Mouse (Mus musculus) stomach, embryonic 14.5 days (tissue): Measurements from ENCODE around the gene Rps2. TPM values are rescaled to one million over a fixed set of nuclear protein-coding genes. Genes with fewer than 3 reads are reported as not detected.

ENCODE experiments used
- ATAC-seq: fragments of 200-750 bp; cut with Nextera tagmentation; 2 replicates; pipeline ENCODE4 v1.8.0; 2017; ENCODE audit warnings: low read depth, moderate TSS enrichment; ENCODE audit not compliant: insufficient number of reproducible peaks, insufficient read depth, low FRiP score
- H3K27ac ChIP-seq: fragments of 300-500 bp; sonication (generic); 2 replicates; pipeline ENCODE4 v1.5.1; 2014; ENCODE audit warnings: mild to moderate bottlenecking, low read length, moderate library complexity, mixed read lengths
- H3K27me3 ChIP-seq: fragments of 300-500 bp; sonication (generic); 2 replicates; pipeline ENCODE4 v1.6.1; 2014; ENCODE audit warnings: low read length, control low read depth, mixed read lengths; ENCODE audit not compliant: control insufficient read depth, insufficient read depth
- H3K36me3 ChIP-seq: fragments of 300-500 bp; sonication (generic); 2 replicates; pipeline ENCODE4 v1.6.1; 2014; ENCODE audit warnings: mild to moderate bottlenecking, control low read depth, low read length, moderate library complexity, mixed read lengths; ENCODE audit not compliant: control insufficient read depth, insufficient read depth
- H3K4me1 ChIP-seq: fragments of 300-500 bp; sonication (generic); 2 replicates; pipeline ENCODE4 v1.6.1; 2014; ENCODE audit warnings: low read length, control low read depth, mixed read lengths; ENCODE audit not compliant: control insufficient read depth, insufficient read depth
- H3K4me2 ChIP-seq: fragments of 300-500 bp; sonication (generic); replicated peaks from 2 replicates; pipeline ENCODE4 v1.6.1; 2014; ENCODE audit warnings: low read depth, low read length, control low read depth
- H3K4me3 ChIP-seq: fragments of 300-500 bp; sonication (generic); 2 replicates; pipeline ENCODE4 v1.5.1; 2014; ENCODE audit warnings: low read depth, low read length, control low read depth
- H3K9ac ChIP-seq: fragments of 300-500 bp; sonication (generic); replicated peaks from 2 replicates; pipeline ENCODE4 v1.6.1; 2014; ENCODE audit warnings: low read depth, mild to moderate bottlenecking, control low read depth, low read length, moderate library complexity, mixed read lengths
- H3K9me3 ChIP-seq: fragments of 300-500 bp; sonication (generic); 2 replicates; pipeline ENCODE4 v1.6.1; 2016; ENCODE audit warnings: low read depth, low read length, control low read depth; ENCODE audit not compliant: control insufficient read depth
- WGBS: fragments of 180-500 bp; shearing (Covaris S2); extraction: QIAGEN DNeasy Blood & Tissue Kit; methylation state at CpG from one replicate; pipeline ENCODE4 v1.1.7; 2014; 5-methylcytosine and 5-hydroxymethylcytosine counted together
- polyA plus RNA-seq: library from polyadenylated mRNA; unstranded; fragments of >200 nt; fragmentation: Nextera tagmentation; extraction: Ambion mirVana; gene quantifications from 2 replicates; pipeline ENCODE4 v1.2.1, GENCODE M21; 2014

Gene Rps2
- polyA plus RNA-seq, 1 experiment from 2014 or later, result 1,587 TPM

DNA sequence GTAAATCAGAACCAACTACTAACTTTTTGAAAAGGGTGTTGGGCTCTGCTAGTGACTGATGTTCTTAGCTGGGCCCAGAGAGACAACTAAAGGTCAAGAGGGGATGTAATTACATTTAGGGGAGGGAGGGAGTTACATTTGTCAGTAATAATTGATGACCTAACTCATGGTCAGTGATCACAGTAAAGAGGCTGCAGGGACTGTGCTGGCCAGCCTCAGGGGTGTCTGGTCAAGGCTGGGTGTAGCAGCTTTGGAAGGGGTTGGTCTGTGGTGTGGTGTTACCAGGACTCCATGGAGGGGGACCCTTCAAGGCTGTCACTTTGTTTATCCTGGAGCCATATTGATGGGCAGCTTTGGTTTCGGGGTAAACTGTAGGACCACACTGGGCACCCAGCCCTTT is 39.5 kb downstream of the Rps2 start:
- ATAC-seq, result no peak
- Histone ChIP-seq H3K9me3 (no peaks in the 10 kb centered on the region), H3K4me2 (no peak overlapping the region), H3K4me3 (no peak overlapping the region), H3K36me3 (no peaks in the 10 kb centered on the region), H3K9ac (no peak overlapping the region), H3K27ac (no peak overlapping the region), H3K27me3 (peaks cover 25% of the 10 kb centered on the region), H3K4me1 (0 out of 2 replicates have a peak, but pooled peaks cover 2% of the 10 kb centered on the region)
- WGBS, result 58% methylated on average over 1 of the region's 1 CpGs

DNA sequence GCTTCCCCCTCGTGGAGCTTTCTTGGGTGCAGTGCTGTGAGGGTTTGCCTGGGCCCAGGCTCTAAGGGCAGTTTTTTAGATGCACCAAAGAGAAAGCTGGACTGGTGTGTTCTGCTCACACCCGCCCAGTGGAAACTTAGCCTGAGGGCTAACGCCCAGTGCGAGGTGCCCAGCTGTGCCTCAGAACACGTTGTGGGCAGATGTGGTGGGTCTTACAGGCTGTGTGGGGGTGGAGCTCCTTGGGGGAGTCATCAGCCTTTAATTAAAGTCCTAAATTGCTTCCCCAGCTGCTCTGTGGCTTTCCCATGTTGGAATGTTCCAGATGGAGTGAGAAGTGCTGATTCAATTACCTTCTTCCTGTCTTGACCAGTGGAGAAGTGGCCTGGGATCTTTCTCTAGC is 43.2 kb downstream of the Rps2 start:
- no peaks in the 10 kb centered on the region for H3K9me3 ChIP-seq
- 42% methylated on average over 5 of the region's 5 CpGs for WGBS
- H3K4me3 ChIP-seq, result no peak overlapping the region
- no peaks in the 10 kb centered on the region for H3K27me3 ChIP-seq
- H3K4me1 ChIP-seq, result 0 out of 2 replicates have a peak, but pooled peaks cover 2% of the 10 kb centered on the region
- H3K36me3 ChIP-seq, result no peaks in the 10 kb centered on the region
- H3K9ac ChIP-seq, result no peak overlapping the region
- no peak for ATAC-seq
- H3K4me2 ChIP-seq, result no peak overlapping the region
- H3K27ac ChIP-seq, result no peak overlapping the region

DNA sequence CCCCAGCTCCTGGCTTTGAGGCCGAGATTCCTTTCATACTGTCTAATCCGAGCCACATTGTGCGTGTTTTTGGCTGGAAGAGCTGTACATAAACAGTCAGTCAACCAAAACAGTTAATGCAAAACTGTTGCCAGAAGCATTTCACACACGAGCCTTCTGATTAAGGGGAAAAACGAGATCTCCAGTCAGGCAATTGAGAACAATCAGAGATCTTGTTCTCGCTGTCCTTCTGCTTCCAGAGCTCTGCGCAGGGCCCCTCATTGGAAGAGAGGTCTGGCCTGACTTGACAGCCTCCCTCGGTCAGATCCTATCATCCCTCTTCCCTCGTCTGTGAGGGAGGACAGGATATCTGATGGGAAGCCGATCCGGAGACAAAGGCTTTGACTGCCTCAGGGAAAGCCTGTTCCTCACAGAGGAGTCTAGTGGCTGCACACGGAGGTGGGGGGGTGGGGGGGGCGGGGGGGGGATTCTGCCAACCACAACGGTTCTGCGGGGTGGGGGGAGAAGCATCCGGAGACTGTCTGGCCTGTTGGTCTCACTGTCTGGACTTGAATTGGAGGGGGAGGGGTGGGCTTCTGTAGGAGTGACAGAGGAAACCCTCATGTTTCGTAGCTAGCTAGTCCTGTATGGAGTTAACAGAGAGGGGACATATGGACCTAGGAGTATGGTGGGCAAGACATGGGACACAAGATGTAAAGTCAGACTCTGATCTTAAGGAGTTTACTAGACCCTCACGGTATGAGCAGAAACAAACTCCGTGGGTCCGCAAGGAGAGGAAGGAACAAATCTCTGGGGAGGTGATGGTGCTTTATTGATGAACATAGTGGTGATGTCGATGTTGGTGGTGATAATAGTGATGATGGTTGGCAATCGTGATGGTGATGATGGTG is 47.3 kb downstream of the Rps2 start:
- no peak overlapping the region for H3K4me2 ChIP-seq
- no peak for ATAC-seq
- no peaks in the 10 kb centered on the region for H3K27me3 ChIP-seq
- no peaks in the 10 kb centered on the region for H3K36me3 ChIP-seq
- H3K9ac ChIP-seq, result no peak overlapping the region
- H3K4me3 ChIP-seq, result no peak overlapping the region
- no peaks in the 10 kb centered on the region for H3K9me3 ChIP-seq
- 46% methylated on average over 22 of the region's 22 CpGs for WGBS
- H3K27ac ChIP-seq, result no peak overlapping the region
- H3K4me1 ChIP-seq, result 0 out of 2 replicates have a peak, but pooled peaks cover 7% of the 10 kb centered on the region

DNA sequence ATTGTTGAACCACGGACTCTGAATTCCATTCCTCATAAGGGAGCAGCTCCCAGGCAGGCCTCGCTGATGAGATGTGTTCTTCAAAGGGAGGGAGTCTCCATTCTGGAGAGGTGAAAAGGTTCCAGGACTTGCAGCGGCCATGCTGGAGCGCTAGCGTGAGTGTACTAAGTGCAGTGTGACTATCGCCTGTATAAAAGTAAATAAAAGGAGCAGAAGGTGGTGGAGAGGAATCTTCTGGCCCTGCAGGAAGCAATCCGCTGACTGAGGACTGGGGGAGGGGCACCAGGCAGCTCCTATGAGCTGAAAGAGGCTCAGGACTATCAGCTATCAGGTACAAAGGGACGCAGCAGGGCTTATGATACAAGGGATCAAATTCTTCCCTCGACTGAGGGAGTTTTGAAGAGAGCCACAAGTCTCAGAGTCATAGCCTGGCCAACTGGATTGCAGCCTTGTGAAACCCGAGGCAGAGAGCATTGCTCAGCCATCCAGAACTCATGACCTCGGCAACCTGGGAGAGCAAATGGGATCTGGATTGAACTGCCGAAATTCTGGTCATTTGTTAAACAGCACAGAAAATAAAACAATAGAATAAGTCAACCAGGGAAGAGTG is 48.5 kb downstream of the Rps2 start:
- ATAC-seq, result no peak
- Histone ChIP-seq H3K9me3 (no peaks in the 10 kb centered on the region), H3K27me3 (no peaks in the 10 kb centered on the region), H3K27ac (no peak overlapping the region), H3K4me2 (no peak overlapping the region), H3K36me3 (no peaks in the 10 kb centered on the region), H3K9ac (no peak overlapping the region), H3K4me3 (no peak overlapping the region), H3K4me1 (0 out of 2 replicates have a peak, but pooled peaks cover 7% of the 10 kb centered on the region)
- WGBS, result 23% methylated on average over 12 of the region's 12 CpGs

DNA sequence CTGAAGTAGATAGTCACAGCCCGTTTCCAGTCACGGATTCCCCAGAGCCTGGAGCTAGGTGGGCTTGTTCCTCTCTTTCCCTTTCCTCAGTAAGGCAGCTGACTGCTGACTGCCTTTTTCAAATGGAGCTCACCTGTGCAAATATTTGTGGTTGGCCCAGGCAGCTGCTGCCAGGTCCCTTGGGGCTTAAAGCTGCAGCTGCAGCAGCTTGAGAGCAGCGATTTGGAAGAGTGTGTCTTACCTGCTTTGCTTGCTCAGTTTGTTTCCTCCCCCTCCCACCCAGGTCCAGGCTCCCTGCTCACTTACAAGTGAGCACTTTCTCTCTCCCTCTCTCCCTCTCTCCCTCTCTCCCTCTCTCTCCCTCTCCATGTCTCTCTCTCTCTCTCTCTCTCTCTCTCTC is 51.2 kb downstream of the Rps2 start:
- no peak overlapping the region for H3K4me3 ChIP-seq
- H3K9me3 ChIP-seq, result no peaks in the 10 kb centered on the region
- H3K4me1 ChIP-seq, result 0 out of 2 replicates have a peak, but pooled peaks cover 7% of the 10 kb centered on the region
- no peaks in the 10 kb centered on the region for H3K36me3 ChIP-seq
- no peak overlapping the region for H3K9ac ChIP-seq
- H3K27ac ChIP-seq, result no peak overlapping the region
- ATAC-seq, result no peak
- no peak overlapping the region for H3K4me2 ChIP-seq
- no peaks in the 10 kb centered on the region for H3K27me3 ChIP-seq
- WGBS, result 35% methylated on average over 3 of the region's 3 CpGs

Other genes with a start within 250 kb of the Rps2 start
- 25.1 and 28.5 TPM in 2 replicates for gene E4f1, start 247.8 kb upstream of the Rps2 start, polyA plus RNA-seq
- gene Pgp, start 247.7 kb upstream of the Rps2 start, polyA plus RNA-seq, result 51.7 and 57.0 TPM in 2 replicates
- 0.56 TPM in 1 of 2 replicates, not detected in the other for gene Bricd5, start 244.2 kb upstream of the Rps2 start, polyA plus RNA-seq
- 39.7 and 46.2 TPM in 2 replicates for gene Mlst8, start 239.0 kb upstream of the Rps2 start, polyA plus RNA-seq
- gene Caskin1, start 229.5 kb upstream of the Rps2 start, polyA plus RNA-seq, result 2.7 and 3.8 TPM in 2 replicates
- gene Traf7, start 190.2 kb upstream of the Rps2 start, polyA plus RNA-seq, result 87.6 and 97.3 TPM in 2 replicates
- 3.0 and 3.2 TPM in 2 replicates for gene Rab26, start 183.9 kb upstream of the Rps2 start, polyA plus RNA-seq
- 27.3 and 35.9 TPM in 2 replicates for gene Pkd1, start 168.3 kb upstream of the Rps2 start, polyA plus RNA-seq
- 57.1 and 57.7 TPM in 2 replicates for gene Tsc2, start 85.5 kb upstream of the Rps2 start, polyA plus RNA-seq
- 18.1 and 19.6 TPM in 2 replicates for gene Nthl1, start 85.4 kb upstream of the Rps2 start, polyA plus RNA-seq
- gene Slc9a3r2, start 67.8 kb upstream of the Rps2 start, polyA plus RNA-seq, result 44.9 and 47.7 TPM in 2 replicates
- gene Npw, start 59.7 kb upstream of the Rps2 start, polyA plus RNA-seq, result 0.42 and 0.90 TPM in 2 replicates
- gene Zfp598, start 48.4 kb upstream of the Rps2 start, polyA plus RNA-seq, result 24.8 and 26.5 TPM in 2 replicates
- 5.6 and 6.3 TPM in 2 replicates for gene Syngr3, start 28.2 kb upstream of the Rps2 start, polyA plus RNA-seq
- gene Gfer, start 22.0 kb upstream of the Rps2 start, polyA plus RNA-seq, result 38.5 and 40.8 TPM in 2 replicates
- gene Noxo1, start 21.9 kb upstream of the Rps2 start, polyA plus RNA-seq, result 3.2 and 3.8 TPM in 2 replicates
- 67.8 and 72.1 TPM in 2 replicates for gene Tbl3, start 10.5 kb upstream of the Rps2 start, polyA plus RNA-seq
- gene Rnf151, start 53 bp upstream of the Rps2 start, polyA plus RNA-seq, result not detected in 2 replicates
- 226 and 259 TPM in 2 replicates for gene Ndufb10, start 6.4 kb downstream of the Rps2 start, polyA plus RNA-seq
- 0.26 TPM in 1 of 2 replicates, not detected in the other for gene Rpl3l, start 9.7 kb downstream of the Rps2 start, polyA plus RNA-seq
- gene Msrb1, start 18.5 kb downstream of the Rps2 start, polyA plus RNA-seq, result 40.3 and 41.3 TPM in 2 replicates
- gene Hs3st6, start 34.9 kb downstream of the Rps2 start, polyA plus RNA-seq, result 1.1 and 1.5 TPM in 2 replicates
- gene Meiob, start 86.2 kb downstream of the Rps2 start, polyA plus RNA-seq, result not detected in 2 replicates
- 31.7 and 35.2 TPM in 2 replicates for gene Hagh, start 122.0 kb downstream of the Rps2 start, polyA plus RNA-seq
- gene Fahd1, start 132.2 kb downstream of the Rps2 start, polyA plus RNA-seq, result 21.6 and 26.0 TPM in 2 replicates
- 1.1 and 1.5 TPM in 2 replicates for gene Igfals, start 147.9 kb downstream of the Rps2 start, polyA plus RNA-seq
- gene Nubp2, start 168.2 kb downstream of the Rps2 start, polyA plus RNA-seq, result 48.1 and 49.0 TPM in 2 replicates
- 32.9 and 36.4 TPM in 2 replicates for gene Spsb3, start 168.5 kb downstream of the Rps2 start, polyA plus RNA-seq
- 18.9 and 27.8 TPM in 2 replicates for gene Eme2, start 177.0 kb downstream of the Rps2 start, polyA plus RNA-seq
- gene Mrps34, start 177.0 kb downstream of the Rps2 start, polyA plus RNA-seq, result 84.7 and 85.6 TPM in 2 replicates
- 72.7 and 76.7 TPM in 2 replicates for gene Nme3, start 178.4 kb downstream of the Rps2 start, polyA plus RNA-seq
- gene Mapk8ip3, start 218.9 kb downstream of the Rps2 start, polyA plus RNA-seq, result 40.9 and 42.9 TPM in 2 replicates
- gene Jpt2, start 242.6 kb downstream of the Rps2 start, polyA plus RNA-seq, result 139 and 150 TPM in 2 replicates